Mouse (Mus musculus) brain, embryonic 14.5 days (tissue): ENCODE measurements at regions not wholly inside any gene's neighbourhood (a gene's known extent, or its start where the extent isn't known, plus 50 kb on each side); places are given as distances from the start of the nearest gene placed in this dataset.

ENCODE experiments used
- CTCF ChIP-seq: fragments of 200-500 bp; IDR thresholded peaks from 2 replicates; pipeline ENCODE4 v1.5.1; 2012; ENCODE audit warnings: inconsistent platforms, mild to moderate bottlenecking, moderate library complexity, borderline replicate concordance; ENCODE audit not compliant: insufficient read depth, insufficient read length; ENCODE audit errors: extremely low read depth
- POLR2A ChIP-seq: fragments of 200-500 bp; IDR thresholded peaks from 2 replicates; pipeline ENCODE4 v1.6.1; 2012; ENCODE audit warnings: mild to moderate bottlenecking, inconsistent platforms, borderline replicate concordance; ENCODE audit not compliant: poor library complexity, insufficient read depth, insufficient read length, severe bottlenecking; ENCODE audit errors: extremely low read depth

GRCm38 (mm10) chr11:7814556-7814955 is 600.8 kb upstream of the Igfbp3 start:
- TF ChIP-seq CTCF (no peak), POLR2A (no peak)
